Mouse (Mus musculus) mouse trophoblast stem cell (cell line): ENCODE measurements around the gene Tnp2.

Experiments
- in situ Hi-C, 2 experiments: fragments of 300-500 bp; cut with MseI, MboI; formaldehyde crosslinking; loops; 2 replicates in 1 of 2; 3 replicates in 1 of 2; pipeline ENCODE4 v1.15.1; 2025

Gene Tnp2

GRCm38 (mm10) chr16:10770531-10771325 lies 17.7 kb downstream of the Tnp2 start:
- in situ Hi-C loops: no loop called here

GRCm38 (mm10) chr16:10769661-10770060 lies 18.8 kb downstream of the Tnp2 start:
- in situ Hi-C loops: no loop called here

GRCm38 (mm10) chr16:10768821-10769220 lies 19.6 kb downstream of the Tnp2 start:
- in situ Hi-C loops: no loop called here

GRCm38 (mm10) chr16:10767158-10767557 lies 21.3 kb downstream of the Tnp2 start:
- in situ Hi-C loops: no loop called here

GRCm38 (mm10) chr16:10764323-10764722 lies 24.1 kb downstream of the Tnp2 start:
- in situ Hi-C loops: no loop called here

GRCm38 (mm10) chr16:10763540-10764264 lies 24.8 kb downstream of the Tnp2 start:
- in situ Hi-C loops: no loop called here

- in situ Hi-C loops: no loop called here
These were observed 25.8 kb downstream of the Tnp2 start for GRCm38 (mm10) chr16:10762569-10763180.

- in situ Hi-C loops: no loop called here
These were observed 27.3 kb downstream of the Tnp2 start for GRCm38 (mm10) chr16:10761182-10761581.

- in situ Hi-C loops: no loop called here
These were observed 32.3 kb downstream of the Tnp2 start for GRCm38 (mm10) chr16:10756168-10756567.

GRCm38 (mm10) chr16:10754521-10755296 lies 33.8 kb downstream of the Tnp2 start:
- in situ Hi-C loops: no loop called here

GRCm38 (mm10) chr16:10749824-10750223 lies 38.6 kb downstream of the Tnp2 start:
- in situ Hi-C loops: no loop called here

- in situ Hi-C loops: no loop called here
These were observed 39.2 kb downstream of the Tnp2 start for GRCm38 (mm10) chr16:10749226-10749625.

- in situ Hi-C loops: no loop called here
These were observed 47.4 kb downstream of the Tnp2 start for GRCm38 (mm10) chr16:10741082-10741481.

- in situ Hi-C loops: no loop called here
These were observed 48.5 kb downstream of the Tnp2 start for GRCm38 (mm10) chr16:10739854-10740398.

- in situ Hi-C loops: no loop called here
These were observed 49.6 kb downstream of the Tnp2 start for GRCm38 (mm10) chr16:10738866-10739265.
